Mouse (Mus musculus) kidney, postnatal 0 days (tissue): ENCODE results near the gene D430041D05Rik. TPM values are rescaled to one million over a fixed set of nuclear protein-coding genes. Genes with fewer than 3 reads are reported as not detected.
A peak's percentile ranks its signal among the peaks of the same experiment; 100 is the strongest.

Experiments used
- ATAC-seq: fragments of 200-750 bp; cut with Nextera tagmentation; replicated peaks from 2 replicates; pipeline ENCODE4 v1.8.0; 2017; ENCODE audit warnings: low read depth, moderate number of reproducible peaks, moderate TSS enrichment, moderate library complexity; ENCODE audit not compliant: low FRiP score
- DNase-seq: peaks from one replicate; pipeline ENCODE4 v3.0.0-alpha.2; 2016; ENCODE audit warnings: low spot score
- H3K27ac ChIP-seq: fragments of 300-500 bp; sonication (generic); 2 replicates; pipeline ENCODE4 v1.5.1; 2014; ENCODE audit warnings: mild to moderate bottlenecking
- H3K27me3 ChIP-seq: fragments of 300-500 bp; sonication (generic); 2 replicates; pipeline ENCODE4 v1.6.1; 2014; ENCODE audit warnings: low read length, mixed read lengths; ENCODE audit not compliant: insufficient read depth
- H3K36me3 ChIP-seq: fragments of 300-500 bp; sonication (generic); 2 replicates; pipeline ENCODE4 v1.6.1; 2014; ENCODE audit warnings: low read length, mixed read lengths; ENCODE audit not compliant: insufficient read depth
- H3K4me1 ChIP-seq: fragments of 300-500 bp; sonication (generic); replicated peaks from 2 replicates; pipeline ENCODE4 v1.6.1; 2014; ENCODE audit warnings: antibody characterized with exemption, low read length, mixed read lengths; ENCODE audit not compliant: insufficient read depth
- H3K4me2 ChIP-seq: fragments of 300-500 bp; sonication (generic); 2 replicates; pipeline ENCODE4 v1.6.1; 2014; ENCODE audit warnings: mild to moderate bottlenecking, low read length, moderate library complexity, mixed read lengths
- H3K4me3 ChIP-seq: fragments of 300-500 bp; sonication (generic); replicated peaks from 2 replicates; pipeline ENCODE4 v1.5.1; 2014; ENCODE audit warnings: low read depth, low read length
- H3K9ac ChIP-seq: fragments of 300-500 bp; sonication (generic); 2 replicates; pipeline ENCODE4 v1.6.1; 2014; ENCODE audit warnings: low read depth, low read length
- H3K9me3 ChIP-seq: fragments of 300-500 bp; sonication (generic); replicated peaks from 2 replicates; pipeline ENCODE4 v1.6.1; 2016; ENCODE audit warnings: low read length, inconsistent platforms, mixed read lengths
- CTCF ChIP-seq: IDR thresholded peaks from 2 replicates; pipeline ENCODE4 v1.5.1; 2016; ENCODE audit warnings: antibody characterized with exemption, low read depth, mild to moderate bottlenecking, moderate library complexity
- WGBS: fragments of 180-500 bp; shearing (Covaris S2); extraction: QIAGEN DNeasy Blood & Tissue Kit; methylation state at CpG from one replicate; pipeline ENCODE4 v1.1.7; 2014; 5-methylcytosine and 5-hydroxymethylcytosine counted together
- polyA plus RNA-seq: library from polyadenylated mRNA; unstranded; fragments of >200 nt; fragmentation: Nextera tagmentation; extraction: Ambion mirVana; gene quantifications from 2 replicates; pipeline ENCODE4 v1.2.1, GENCODE M21; 2015

The D430041D05Rik gene
- 0.22 and 0.34 TPM in 2 replicates for polyA plus RNA-seq

- WGBS, result 53% methylated on average over 4 of the region's 4 CpGs
- Histone ChIP-seq H3K36me3 (no peaks in the 10 kb centered on the region), H3K4me1 (peaks cover 7% of the 10 kb centered on the region), H3K4me3 (peak within 1 kb of the TSS; percentile 58), H3K27me3 (peaks cover 37% of the 10 kb centered on the region), H3K9ac (peak within 1 kb of the TSS; percentile 50), H3K9me3 (no peaks in the 10 kb centered on the region), H3K27ac (no peak within 1 kb of the TSS), H3K4me2 (peak within 1 kb of the TSS; percentile 100)
- no peak for ATAC-seq
- no peak for DNase-seq
- no peak for TF ChIP-seq CTCF
Observed at GRCm38 (mm10) chr2:104410963-104411545, at the start of gene D430041D05Rik. Gene D430041D05Rik (minus strand): TSS chr2:104411013.

GRCm38 (mm10) chr2:104460021-104460420, 49.2 kb upstream of the D430041D05Rik start:
- H3K9me3 ChIP-seq, result no peaks in the 10 kb centered on the region
- TF ChIP-seq CTCF, result no peak
- no peak overlapping the region for H3K27ac ChIP-seq
- ATAC-seq (no peak), DNase-seq (no peak)
- WGBS, result 25% methylated on average over 3 of the region's 3 CpGs
- H3K36me3 ChIP-seq, result no peaks in the 10 kb centered on the region
- H3K4me3 ChIP-seq, result no peak overlapping the region
- 0 out of 2 replicates have a peak, but pooled peaks cover 7% of the 10 kb centered on the region for H3K4me1 ChIP-seq
- no peaks in the 10 kb centered on the region for H3K27me3 ChIP-seq
- H3K9ac ChIP-seq, result no peak overlapping the region
- H3K4me2 ChIP-seq, result no peak overlapping the region

- Histone ChIP-seq H3K4me2 (no peak overlapping the region), H3K27ac (no peak overlapping the region), H3K36me3 (no peaks in the 10 kb centered on the region), H3K9me3 (no peaks in the 10 kb centered on the region), H3K27me3 (no peaks in the 10 kb centered on the region), H3K4me1 (0 out of 2 replicates have a peak, but pooled peaks cover 7% of the 10 kb centered on the region), H3K9ac (no peak overlapping the region), H3K4me3 (no peak overlapping the region)
- TF ChIP-seq CTCF, result no peak
- DNase-seq (no peak), ATAC-seq (no peak)
- 84% methylated on average over 8 of the region's 8 CpGs for WGBS
Observed at GRCm38 (mm10) chr2:104458569-104459332, 47.9 kb upstream of the D430041D05Rik start.

- DNase-seq (no peak), ATAC-seq (no peak)
- 50% methylated on average over 3 of the region's 3 CpGs for WGBS
- Histone ChIP-seq H3K9ac (no peak overlapping the region), H3K4me2 (no peak overlapping the region), H3K27ac (no peak overlapping the region), H3K36me3 (no peaks in the 10 kb centered on the region), H3K4me3 (no peak overlapping the region), H3K4me1 (0 out of 2 replicates have a peak, but pooled peaks cover 7% of the 10 kb centered on the region), H3K27me3 (no peaks in the 10 kb centered on the region), H3K9me3 (no peaks in the 10 kb centered on the region)
- TF ChIP-seq CTCF, result no peak
Observed at GRCm38 (mm10) chr2:104457106-104457505, 46.3 kb upstream of the D430041D05Rik start.

GRCm38 (mm10) chr2:104450685-104451084, 39.9 kb upstream of the D430041D05Rik start:
- Histone ChIP-seq H3K36me3 (no peaks in the 10 kb centered on the region), H3K27me3 (no peaks in the 10 kb centered on the region), H3K4me1 (0 out of 2 replicates have a peak, but pooled peaks cover 4% of the 10 kb centered on the region), H3K9me3 (no peaks in the 10 kb centered on the region), H3K4me3 (no peak overlapping the region), H3K4me2 (no peak overlapping the region), H3K9ac (no peak overlapping the region), H3K27ac (no peak overlapping the region)
- 82% methylated on average over 3 of the region's 3 CpGs for WGBS
- ATAC-seq (no peak), DNase-seq (no peak)
- no peak for TF ChIP-seq CTCF

- H3K9me3 ChIP-seq, result no peaks in the 10 kb centered on the region
- TF ChIP-seq CTCF, result no peak
- no peaks in the 10 kb centered on the region for H3K36me3 ChIP-seq
- 82% methylated on average over 1 of the region's 1 CpGs for WGBS
- no peak overlapping the region for H3K4me2 ChIP-seq
- DNase-seq, result no peak
- no peaks in the 10 kb centered on the region for H3K27me3 ChIP-seq
- H3K4me3 ChIP-seq, result no peak overlapping the region
- no peak overlapping the region for H3K9ac ChIP-seq
- H3K4me1 ChIP-seq, result 0 out of 2 replicates have a peak, but pooled peaks cover 4% of the 10 kb centered on the region
- no peak overlapping the region for H3K27ac ChIP-seq
- no peak for ATAC-seq
Observed at GRCm38 (mm10) chr2:104449191-104449590, 38.4 kb upstream of the D430041D05Rik start.
